Mouse (Mus musculus) inflammation-experienced regulatory T-cells, adult 16 weeks (primary cell): ENCODE results near the gene Abca13. TPM values are rescaled to one million over a fixed set of nuclear protein-coding genes. Genes with fewer than 3 reads are reported as not detected.

Experiments used
- polyA plus RNA-seq: library from polyadenylated mRNA; unstranded; fragments of 100-300 nt; shearing (Covaris generic); gene quantifications from one replicate; pipeline ENCODE4 v1.2.1, GENCODE M21; 2017

Gene Abca13
- not detected for polyA plus RNA-seq

GRCm38 (mm10) chr11:9191555-9192131 lies at the start of gene Abca13:
Abca13 (plus strand) TSS chr11:9191942.

Other genes with a start within 250 kb of the Abca13 start
- gene Pkd1l1, start 218.7 kb upstream of the Abca13 start, polyA plus RNA-seq: not detected
- 15.4 TPM for gene Hus1, start 180.8 kb upstream of the Abca13 start, polyA plus RNA-seq
- 0.12 TPM for gene Gm11992, start 143.3 kb upstream of the Abca13 start, polyA plus RNA-seq
- gene Sun3, start 143.0 kb upstream of the Abca13 start, polyA plus RNA-seq: not detected
- not detected for gene Upp1, start 73.8 kb upstream of the Abca13 start, polyA plus RNA-seq